Mouse (Mus musculus) kidney, adult 2 months (tissue): ENCODE data around the gene Scamp3. TPM values are rescaled to one million over a fixed set of nuclear protein-coding genes. Genes with fewer than 3 reads are reported as not detected.

Experiments used
- DNase-seq: peaks from one replicate; pipeline ENCODE4 v3.0.0; 2021
- H3K27ac ChIP-seq: fragments of 200-500 bp; 2 replicates; pipeline ENCODE4 v1.5.1; 2012; ENCODE audit warnings: low read depth, low read length, control low read depth, inconsistent platforms; ENCODE audit not compliant: insufficient read depth
- H3K27me3 ChIP-seq: fragments of 200-500 bp; replicated peaks from 2 replicates; pipeline ENCODE4 v1.6.1; 2012; ENCODE audit warnings: mild to moderate bottlenecking, moderate library complexity, low read length, inconsistent platforms; ENCODE audit not compliant: control insufficient read depth, insufficient read depth
- H3K36me3 ChIP-seq: fragments of 200-500 bp; 2 replicates; pipeline ENCODE4 v1.6.1; 2012; ENCODE audit warnings: mild to moderate bottlenecking, moderate library complexity, low read length, inconsistent platforms; ENCODE audit not compliant: control insufficient read depth, insufficient read depth
- H3K4me1 ChIP-seq: fragments of 200-500 bp; 2 replicates; pipeline ENCODE4 v1.6.1; 2011; ENCODE audit warnings: low read length; ENCODE audit not compliant: control insufficient read depth, insufficient read depth
- H3K4me3 ChIP-seq: fragments of 200-500 bp; 2 replicates; pipeline ENCODE4 v1.5.1; 2011; ENCODE audit warnings: mild to moderate bottlenecking, low read depth, low read length, control low read depth; ENCODE audit not compliant: insufficient read depth
- CTCF ChIP-seq: fragments of 200-500 bp; conservative IDR thresholded peaks from 2 replicates; pipeline ENCODE4 v1.5.1; 2011; ENCODE audit warnings: low read depth, mild to moderate bottlenecking, control low read depth, low read length, moderate library complexity, mixed read lengths; ENCODE audit not compliant: insufficient read depth, insufficient read length
- POLR2A ChIP-seq: fragments of 200-500 bp; IDR thresholded peaks from one replicate; pipeline ENCODE4 v1.6.1; 2011; ENCODE audit warnings: low read depth, low read length, control low read depth
- WGBS: fragments of 180-500 bp; shearing (Covaris S2); methylation state at CpG from one replicate; pipeline ENCODE4 v1.1.7; 2018; 5-methylcytosine and 5-hydroxymethylcytosine counted together
- polyA plus RNA-seq: library from polyadenylated mRNA; depleted of rRNA; stranded (reverse); fragments of >200 nt; gene quantifications from 2 replicates; pipeline ENCODE4 v1.2.3, GENCODE M21; 2012

The Scamp3 gene
- polyA plus RNA-seq, 1 experiment = 138 TPM

DNA sequence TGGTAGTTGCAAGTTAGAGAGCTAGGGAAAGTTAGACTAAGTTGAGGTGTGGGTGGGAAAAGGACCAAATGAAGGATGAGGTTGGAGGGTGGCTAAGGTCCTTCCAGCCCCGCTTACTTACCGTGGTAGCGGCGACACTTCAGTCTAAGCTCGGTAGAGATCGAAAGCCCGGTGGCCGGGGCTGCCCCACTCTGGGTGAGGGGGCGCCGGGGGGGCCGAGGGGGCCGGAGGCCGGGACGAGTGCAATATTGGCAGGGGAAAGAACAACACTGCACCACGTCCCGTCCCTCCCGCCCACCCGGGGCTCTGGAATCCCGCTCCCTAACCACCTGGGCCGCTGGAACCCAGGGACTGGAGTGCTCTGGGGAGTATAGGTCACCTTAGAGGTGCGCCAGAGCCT, 49.6 kb downstream of the Scamp3 start, which contains the start of gene Mtx1:
Mtx1 (minus strand) TSS at position 189 of the 400 bp plus-strand sequence.
- H3K4me1 ChIP-seq = peaks cover 9% of the 10 kb centered on the region; the same call in 1 of the 2 replicates
- DNase-seq = no peak
- TF ChIP-seq CTCF (no peak), POLR2A (no peak)
- peak within 1 kb of the TSS; percentile 42 for H3K4me3 ChIP-seq
- peak within 1 kb of the TSS; percentile 95 for H3K27ac ChIP-seq
- H3K36me3 ChIP-seq = no peaks in the 10 kb centered on the region
- no peaks in the 10 kb centered on the region for H3K27me3 ChIP-seq
- WGBS = 20% methylated on average over 21 of the region's 21 CpGs

DNA sequence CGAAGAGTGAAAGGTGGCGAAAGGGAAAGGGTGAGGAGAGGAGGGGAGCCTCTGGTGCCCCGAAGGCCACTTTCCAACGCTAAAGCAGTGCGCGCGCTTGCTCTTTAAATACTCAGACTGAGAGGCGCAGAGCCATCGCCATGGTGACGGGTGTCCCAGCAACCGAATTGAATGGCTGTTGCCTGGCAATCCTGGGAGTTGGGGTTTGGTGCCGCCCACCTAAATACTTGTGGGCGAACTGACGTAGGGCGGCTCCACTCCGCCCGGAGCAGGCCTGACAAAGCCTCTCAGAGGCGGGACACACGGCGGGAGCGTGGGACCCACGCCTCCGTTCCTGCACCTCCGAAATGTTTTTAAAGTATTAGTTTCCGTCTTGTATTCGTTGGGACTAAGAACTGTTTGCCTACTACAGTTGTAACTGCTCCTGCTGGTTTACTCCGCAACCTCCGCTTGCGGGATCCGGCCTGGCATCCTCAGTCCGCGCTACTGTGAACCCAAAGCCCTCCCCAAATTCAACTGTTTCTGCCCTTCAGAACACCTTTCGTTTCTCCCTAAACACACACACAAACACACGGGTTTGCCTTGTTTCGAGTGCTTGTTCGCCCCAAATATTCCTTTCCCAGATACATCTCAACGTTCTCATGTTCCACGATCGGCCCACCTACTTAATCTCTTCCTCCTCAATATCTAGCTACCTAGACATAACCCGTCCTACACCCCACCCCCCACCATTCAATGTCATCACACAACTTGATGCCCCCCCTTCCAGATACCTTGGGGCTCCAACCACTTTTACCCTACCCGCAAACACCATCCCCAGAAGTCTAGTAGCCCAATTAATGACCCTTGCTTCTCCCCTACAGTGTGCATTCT, 50.3 kb downstream of the Scamp3 start:
- Histone ChIP-seq H3K27ac (peak overlapping the region; percentile 95), H3K4me1 (peaks cover 9% of the 10 kb centered on the region; the same call in 1 of the 2 replicates), H3K4me3 (peak overlapping the region; percentile 42), H3K27me3 (no peaks in the 10 kb centered on the region), H3K36me3 (no peaks in the 10 kb centered on the region)
- no peak for TF ChIP-seq CTCF
- peak; percentile 16 for TF ChIP-seq POLR2A
- DNase-seq = peak; percentile 93
- WGBS = 5% methylated on average over 41 of the region's 41 CpGs

DNA sequence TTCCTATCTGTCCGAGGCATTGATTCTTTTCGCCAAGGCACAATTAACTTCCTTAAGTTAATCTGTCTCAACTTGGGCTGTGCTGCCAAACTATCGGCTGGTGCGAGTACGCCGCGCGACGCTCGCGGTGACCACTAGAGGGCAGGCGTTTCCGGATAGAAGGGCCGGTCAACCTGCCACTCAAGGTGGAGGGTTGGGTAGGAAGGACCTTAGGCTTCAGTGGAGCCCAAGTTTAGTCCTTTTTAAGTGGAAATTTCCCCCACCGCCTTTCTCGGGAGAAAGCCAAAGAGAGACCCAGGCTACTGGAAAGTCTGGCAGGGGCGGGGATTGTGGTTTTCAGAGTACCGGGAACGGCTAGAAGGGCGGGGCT, 50.9 kb downstream of the Scamp3 start:
- peaks cover 9% of the 10 kb centered on the region; the same call in 1 of the 2 replicates for H3K4me1 ChIP-seq
- peak overlapping the region; percentile 73 for H3K4me3 ChIP-seq
- peak; percentile 95 for DNase-seq
- no peaks in the 10 kb centered on the region for H3K36me3 ChIP-seq
- peak overlapping the region; percentile 95 for H3K27ac ChIP-seq
- TF ChIP-seq POLR2A (no peak), CTCF (peak; percentile 95)
- H3K27me3 ChIP-seq = no peaks in the 10 kb centered on the region
- under 1% methylated on average over 20 of the region's 20 CpGs for WGBS

DNA sequence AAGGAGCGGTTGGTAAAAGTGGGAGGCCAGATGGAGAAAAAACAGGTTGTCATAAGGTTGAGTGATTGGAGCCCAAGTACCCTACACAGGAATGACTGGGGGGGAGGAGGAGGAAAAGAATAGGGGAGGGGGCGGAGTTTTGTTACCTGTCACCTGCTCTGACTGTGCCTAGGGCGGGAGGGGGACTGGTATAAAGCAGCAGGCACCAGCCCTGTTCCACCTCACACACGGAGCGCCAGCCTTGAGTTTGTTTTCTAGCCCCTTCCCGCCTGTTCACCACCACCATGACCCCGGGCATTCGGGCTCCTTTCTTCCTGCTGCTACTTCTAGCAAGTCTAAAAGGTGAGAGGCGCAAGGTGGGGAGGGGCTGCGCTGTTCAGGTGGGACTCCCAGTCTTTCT, 51.6 kb downstream of the Scamp3 start, which contains the start of gene Muc1:
Muc1 (plus strand) TSS at position 222 of the 400 bp plus-strand sequence.
- TF ChIP-seq POLR2A (peak; percentile 57), CTCF (no peak)
- peak within 1 kb of the TSS; percentile 73 for H3K4me3 ChIP-seq
- H3K27ac ChIP-seq = peak within 1 kb of the TSS; percentile 95
- WGBS = 39% methylated on average over 10 of the region's 10 CpGs
- H3K4me1 ChIP-seq = peaks cover 9% of the 10 kb centered on the region; the same call in 1 of the 2 replicates
- H3K27me3 ChIP-seq = no peaks in the 10 kb centered on the region
- DNase-seq = peak; percentile 49
- H3K36me3 ChIP-seq = no peaks in the 10 kb centered on the region

DNA sequence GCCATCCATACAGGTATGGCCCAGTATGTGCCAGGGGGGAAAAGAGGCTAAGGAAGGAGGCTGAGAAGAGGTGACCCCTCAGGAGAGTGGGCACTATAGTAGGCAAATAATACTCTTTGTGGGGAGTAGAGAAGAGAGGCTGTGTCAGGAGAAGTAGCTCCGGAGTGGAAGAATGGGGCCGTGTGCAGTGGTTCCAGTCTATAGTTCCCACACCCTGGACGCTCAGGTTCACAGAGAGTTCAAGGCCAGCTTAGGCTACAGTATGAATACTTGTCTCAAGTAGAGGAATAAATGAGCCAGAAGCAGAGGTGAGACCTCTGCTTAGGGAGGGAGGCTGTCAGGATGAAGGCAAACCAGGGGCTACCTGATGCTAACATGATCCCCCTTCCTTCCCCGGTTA, 52.0 kb downstream of the Scamp3 start:
- 59% methylated on average over 4 of the region's 4 CpGs for WGBS
- H3K36me3 ChIP-seq = no peaks in the 10 kb centered on the region
- DNase-seq = no peak
- TF ChIP-seq CTCF = no peak
- TF ChIP-seq POLR2A = no peak
- peak overlapping the region; percentile 73; the same call in 1 of the 2 replicates for H3K4me3 ChIP-seq
- no peaks in the 10 kb centered on the region for H3K27me3 ChIP-seq
- H3K4me1 ChIP-seq = peaks cover 9% of the 10 kb centered on the region; the same call in 1 of the 2 replicates
- H3K27ac ChIP-seq = peak overlapping the region; percentile 61

DNA sequence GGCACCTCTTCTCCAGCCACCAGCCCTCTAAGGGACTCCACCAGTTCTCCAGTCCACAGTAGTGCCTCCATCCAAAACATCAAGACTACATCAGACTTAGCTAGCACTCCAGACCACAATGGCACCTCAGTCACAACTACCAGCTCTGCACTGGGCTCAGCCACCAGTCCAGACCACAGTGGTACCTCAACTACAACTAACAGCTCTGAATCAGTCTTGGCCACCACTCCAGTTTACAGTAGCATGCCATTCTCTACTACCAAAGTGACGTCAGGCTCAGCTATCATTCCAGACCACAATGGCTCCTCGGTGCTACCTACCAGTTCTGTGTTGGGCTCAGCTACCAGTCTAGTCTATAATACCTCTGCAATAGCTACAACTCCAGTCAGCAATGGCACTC, 53.3 kb downstream of the Scamp3 start:
- no peak overlapping the region for H3K4me3 ChIP-seq
- TF ChIP-seq CTCF = no peak
- TF ChIP-seq POLR2A = no peak
- DNase-seq = no peak
- H3K27me3 ChIP-seq = no peaks in the 10 kb centered on the region
- WGBS = 88% methylated on average over 2 of the region's 2 CpGs
- H3K36me3 ChIP-seq = no peaks in the 10 kb centered on the region
- H3K4me1 ChIP-seq = peaks cover 9% of the 10 kb centered on the region; the same call in 1 of the 2 replicates
- no peak overlapping the region for H3K27ac ChIP-seq

DNA sequence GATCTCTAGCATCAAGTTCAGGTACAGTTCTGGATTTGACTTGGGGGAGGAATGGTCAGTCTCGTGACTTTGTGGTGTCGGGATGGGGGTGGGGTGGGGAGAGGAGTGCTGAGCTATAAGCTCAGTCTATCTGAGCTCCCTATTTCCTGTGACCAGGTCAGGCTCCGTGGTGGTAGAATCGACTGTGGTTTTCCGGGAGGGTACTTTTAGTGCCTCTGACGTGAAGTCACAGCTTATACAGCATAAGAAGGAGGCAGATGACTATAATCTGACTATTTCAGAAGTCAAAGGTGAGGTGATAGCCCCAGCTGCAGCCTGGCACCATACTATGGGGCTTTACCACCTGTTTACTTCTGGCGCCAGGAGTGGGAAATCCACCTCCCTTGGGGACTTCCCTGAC, 54.1 kb downstream of the Scamp3 start:
- Histone ChIP-seq H3K36me3 (no peaks in the 10 kb centered on the region), H3K4me1 (peaks cover 9% of the 10 kb centered on the region; the same call in 1 of the 2 replicates), H3K4me3 (peak overlapping the region; percentile 9; the same call in 1 of the 2 replicates), H3K27ac (no peak overlapping the region), H3K27me3 (no peaks in the 10 kb centered on the region)
- no peak for DNase-seq
- TF ChIP-seq CTCF = no peak
- no peak for TF ChIP-seq POLR2A
- WGBS = 55% methylated on average over 7 of the region's 7 CpGs
